Mouse (Mus musculus) neural tube, embryonic 15.5 days (tissue): ENCODE measurements around the gene Slc25a51. TPM values are rescaled to one million over a fixed set of nuclear protein-coding genes. Genes with fewer than 3 reads are reported as not detected.

ENCODE experiments used
- ATAC-seq: fragments of 200-750 bp; cut with Nextera tagmentation; 2 replicates; pipeline ENCODE4 v1.8.0; 2017; ENCODE audit warnings: mild to moderate bottlenecking, moderate TSS enrichment, moderate library complexity; ENCODE audit not compliant: low FRiP score
- H3K27ac ChIP-seq: fragments of 300-500 bp; sonication (generic); replicated peaks from 2 replicates; pipeline ENCODE4 v1.5.1; 2015; ENCODE audit warnings: mild to moderate bottlenecking, inconsistent platforms
- H3K27me3 ChIP-seq: fragments of 300-500 bp; sonication (generic); replicated peaks from 2 replicates; pipeline ENCODE4 v1.6.1; 2015; ENCODE audit warnings: inconsistent platforms
- H3K36me3 ChIP-seq: fragments of 300-500 bp; sonication (generic); 2 replicates; pipeline ENCODE4 v1.6.1; 2015; ENCODE audit warnings: inconsistent platforms
- H3K4me1 ChIP-seq: fragments of 300-500 bp; sonication (generic); 2 replicates; pipeline ENCODE4 v1.6.1; 2015; ENCODE audit warnings: inconsistent platforms
- H3K4me2 ChIP-seq: fragments of 300-500 bp; sonication (generic); 2 replicates; pipeline ENCODE4 v1.6.1; 2015; ENCODE audit warnings: inconsistent platforms, mild to moderate bottlenecking, moderate library complexity
- H3K4me3 ChIP-seq: fragments of 300-500 bp; sonication (generic); replicated peaks from 2 replicates; pipeline ENCODE4 v1.5.1; 2015; ENCODE audit warnings: mild to moderate bottlenecking, inconsistent platforms
- H3K9ac ChIP-seq: fragments of 300-500 bp; sonication (generic); replicated peaks from 2 replicates; pipeline ENCODE4 v1.6.1; 2015; ENCODE audit warnings: mild to moderate bottlenecking, inconsistent platforms
- H3K9me3 ChIP-seq: fragments of 300-500 bp; sonication (generic); replicated peaks from 2 replicates; pipeline ENCODE4 v1.6.1; 2016; ENCODE audit warnings: inconsistent platforms
- WGBS: fragments of 180-500 bp; shearing (Covaris S2); methylation state at CpG from one replicate; pipeline ENCODE4 v1.1.7; 2015; ENCODE audit warnings: mixed read lengths; 5-methylcytosine and 5-hydroxymethylcytosine counted together
- polyA plus RNA-seq: library from polyadenylated mRNA; unstranded; fragments of >200 nt; fragmentation: Nextera tagmentation; extraction: Ambion mirVana; gene quantifications from 2 replicates; pipeline ENCODE4 v1.2.1, GENCODE M21; 2015

Gene Slc25a51
- polyA plus RNA-seq: 68.1 and 69.1 TPM in 2 replicates

GRCm38 (mm10) chr4:45408427-45409132 is at the start of gene Slc25a51:
Gene Slc25a51, minus strand, starts transcription at chr4:45408766.
- H3K27me3 ChIP-seq: no peaks in the 10 kb centered on the region
- H3K27ac ChIP-seq: peak within 1 kb of the TSS; percentile 96
- peak within 1 kb of the TSS; percentile 97 for H3K4me3 ChIP-seq
- H3K4me2 ChIP-seq: peak within 1 kb of the TSS; percentile 90
- H3K9ac ChIP-seq: peak within 1 kb of the TSS; percentile 99
- peak; percentile 97 for ATAC-seq
- peaks cover 7% of the 10 kb centered on the region for H3K36me3 ChIP-seq
- H3K9me3 ChIP-seq: no peaks in the 10 kb centered on the region
- WGBS: under 1% methylated on average over 65 of the region's 67 CpGs
- peaks cover 30% of the 10 kb centered on the region for H3K4me1 ChIP-seq

- no peak overlapping the region for H3K27ac ChIP-seq
- no peak overlapping the region for H3K4me3 ChIP-seq
- H3K9ac ChIP-seq: no peak overlapping the region
- no peak overlapping the region for H3K4me2 ChIP-seq
- ATAC-seq: no peak
- no peaks in the 10 kb centered on the region for H3K9me3 ChIP-seq
- WGBS: 91% methylated on average over 2 of the region's 2 CpGs
- H3K27me3 ChIP-seq: no peaks in the 10 kb centered on the region
- no peaks in the 10 kb centered on the region for H3K36me3 ChIP-seq
- peaks cover 19% of the 10 kb centered on the region for H3K4me1 ChIP-seq
These were observed 49.0 kb upstream of the Slc25a51 start for GRCm38 (mm10) chr4:45457543-45457942.

DNA sequence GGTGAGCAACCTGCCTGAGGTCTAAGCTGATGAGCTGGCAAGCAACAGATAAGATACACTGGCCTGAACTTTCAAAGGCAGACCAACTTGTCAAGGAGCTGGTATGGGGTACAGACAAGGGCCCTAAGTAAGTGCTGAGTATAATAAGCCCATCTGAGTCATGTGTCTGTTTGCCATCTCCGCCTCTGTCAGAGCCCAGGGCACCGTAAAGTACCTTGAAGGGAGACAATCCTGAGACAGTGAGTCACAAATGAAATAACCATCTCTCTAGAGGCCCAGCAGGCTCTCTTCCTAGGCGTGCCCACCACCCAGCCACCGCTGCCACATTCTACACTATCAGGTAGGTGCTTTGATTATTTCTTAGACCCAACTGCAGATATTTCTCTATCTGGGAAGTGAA is 46.4 kb upstream of the Slc25a51 start:
- Histone ChIP-seq H3K27me3 (no peaks in the 10 kb centered on the region), H3K4me3 (no peak overlapping the region), H3K27ac (no peak overlapping the region), H3K4me2 (no peak overlapping the region), H3K9me3 (no peaks in the 10 kb centered on the region), H3K9ac (no peak overlapping the region), H3K4me1 (peaks cover 25% of the 10 kb centered on the region), H3K36me3 (no peaks in the 10 kb centered on the region)
- no peak for ATAC-seq
- WGBS: 84% methylated on average over 4 of the region's 4 CpGs

GRCm38 (mm10) chr4:45453271-45453851 is 44.8 kb upstream of the Slc25a51 start:
- Histone ChIP-seq H3K4me1 (peaks cover 38% of the 10 kb centered on the region), H3K4me2 (no peak overlapping the region), H3K4me3 (no peak overlapping the region), H3K27me3 (no peaks in the 10 kb centered on the region), H3K27ac (0 out of 2 replicates have a peak overlapping the region, but pooled peaks have one; percentile 15), H3K36me3 (no peaks in the 10 kb centered on the region), H3K9me3 (no peaks in the 10 kb centered on the region), H3K9ac (no peak overlapping the region; the same call in 1 of the 2 replicates)
- ATAC-seq: no peak
- WGBS: 54% methylated on average over 3 of the region's 3 CpGs

DNA sequence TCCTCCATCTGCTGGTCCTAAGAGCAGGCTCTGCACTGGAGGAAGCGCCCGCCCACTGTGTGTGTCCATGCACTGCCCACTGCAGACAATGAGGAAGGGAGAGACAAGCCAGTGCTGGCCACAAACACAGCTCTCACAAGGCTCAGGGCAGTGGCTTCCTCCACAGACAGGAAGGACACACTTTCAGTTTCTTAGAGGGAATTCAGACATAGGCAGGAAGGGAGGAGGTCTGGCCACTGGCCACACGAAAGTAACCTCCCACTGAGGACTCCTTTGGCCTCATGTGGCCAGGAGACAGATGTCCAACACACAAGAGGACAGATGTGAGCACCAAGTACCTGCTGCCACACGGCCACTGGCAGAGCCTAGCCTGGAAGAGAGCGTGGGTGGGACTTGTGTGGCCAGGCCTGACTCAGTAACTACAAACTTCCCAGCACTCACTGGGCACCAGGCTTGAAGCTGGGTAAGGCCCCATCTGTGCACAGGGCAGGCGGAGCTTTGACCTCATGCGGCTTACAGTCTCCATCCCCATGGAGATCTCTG is 44.1 kb upstream of the Slc25a51 start:
- Histone ChIP-seq H3K36me3 (no peaks in the 10 kb centered on the region), H3K4me3 (no peak overlapping the region), H3K9ac (no peak overlapping the region), H3K27ac (0 out of 2 replicates have a peak overlapping the region, but pooled peaks have one; percentile 15), H3K27me3 (no peaks in the 10 kb centered on the region), H3K9me3 (no peaks in the 10 kb centered on the region), H3K4me2 (no peak overlapping the region), H3K4me1 (peaks cover 38% of the 10 kb centered on the region)
- ATAC-seq: 0 out of 2 replicates have a peak, but pooled peaks have one; percentile 2
- WGBS: 61% methylated on average over 7 of the region's 7 CpGs

GRCm38 (mm10) chr4:45449012-45449411 is 40.4 kb upstream of the Slc25a51 start:
- Histone ChIP-seq H3K9ac (no peak overlapping the region), H3K4me3 (no peak overlapping the region), H3K36me3 (peaks cover 6% of the 10 kb centered on the region; the same call in 1 of the 2 replicates), H3K9me3 (no peaks in the 10 kb centered on the region), H3K4me1 (peaks cover 36% of the 10 kb centered on the region), H3K4me2 (no peak overlapping the region), H3K27ac (no peak overlapping the region), H3K27me3 (no peaks in the 10 kb centered on the region)
- WGBS: 45% methylated on average over 5 of the region's 5 CpGs
- no peak for ATAC-seq

- Histone ChIP-seq H3K9ac (no peak overlapping the region), H3K4me1 (peaks cover 31% of the 10 kb centered on the region), H3K4me2 (no peak overlapping the region), H3K27ac (no peak overlapping the region), H3K4me3 (no peak overlapping the region), H3K27me3 (no peaks in the 10 kb centered on the region), H3K36me3 (peaks cover 7% of the 10 kb centered on the region; the same call in 1 of the 2 replicates), H3K9me3 (no peaks in the 10 kb centered on the region)
- ATAC-seq: no peak
- WGBS: 92% methylated on average over 7 of the region's 7 CpGs
These were observed 39.9 kb upstream of the Slc25a51 start for GRCm38 (mm10) chr4:45448481-45448880.

DNA sequence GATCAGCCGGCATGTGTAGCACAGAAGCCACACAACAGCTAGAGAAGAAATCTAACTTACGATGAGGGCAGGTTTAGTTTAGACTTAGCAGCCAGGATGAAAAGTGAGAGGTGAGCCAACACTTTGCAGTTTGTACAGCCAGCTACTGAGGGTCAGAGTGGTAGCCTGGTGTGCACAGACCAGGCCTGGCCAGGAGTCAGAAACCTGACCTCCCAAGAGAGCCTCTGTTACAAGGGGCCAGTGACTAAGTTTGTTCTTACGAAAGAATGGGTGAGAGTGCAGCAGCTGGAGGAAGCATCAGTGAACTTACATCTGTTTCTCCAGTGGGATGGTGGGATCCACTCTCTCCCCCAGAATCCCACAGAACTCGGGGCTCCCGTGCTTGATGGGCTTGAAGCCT is 38.6 kb upstream of the Slc25a51 start:
- H3K9me3 ChIP-seq: no peaks in the 10 kb centered on the region
- no peak for ATAC-seq
- H3K4me1 ChIP-seq: peaks cover 19% of the 10 kb centered on the region
- H3K27me3 ChIP-seq: no peaks in the 10 kb centered on the region
- H3K36me3 ChIP-seq: peaks cover 9% of the 10 kb centered on the region; the same call in 1 of the 2 replicates
- no peak overlapping the region for H3K4me2 ChIP-seq
- WGBS: 96% methylated on average over 5 of the region's 5 CpGs
- no peak overlapping the region for H3K4me3 ChIP-seq
- H3K9ac ChIP-seq: no peak overlapping the region
- no peak overlapping the region for H3K27ac ChIP-seq

- Histone ChIP-seq H3K27ac (no peak overlapping the region), H3K9ac (no peak overlapping the region), H3K4me2 (no peak overlapping the region), H3K27me3 (no peaks in the 10 kb centered on the region), H3K4me1 (peaks cover 16% of the 10 kb centered on the region), H3K36me3 (peaks cover 9% of the 10 kb centered on the region; the same call in 1 of the 2 replicates), H3K4me3 (no peak overlapping the region), H3K9me3 (no peaks in the 10 kb centered on the region)
- WGBS: 60% methylated on average over 3 of the region's 3 CpGs
- no peak for ATAC-seq
These were observed 36.7 kb upstream of the Slc25a51 start for GRCm38 (mm10) chr4:45445235-45445634.

DNA sequence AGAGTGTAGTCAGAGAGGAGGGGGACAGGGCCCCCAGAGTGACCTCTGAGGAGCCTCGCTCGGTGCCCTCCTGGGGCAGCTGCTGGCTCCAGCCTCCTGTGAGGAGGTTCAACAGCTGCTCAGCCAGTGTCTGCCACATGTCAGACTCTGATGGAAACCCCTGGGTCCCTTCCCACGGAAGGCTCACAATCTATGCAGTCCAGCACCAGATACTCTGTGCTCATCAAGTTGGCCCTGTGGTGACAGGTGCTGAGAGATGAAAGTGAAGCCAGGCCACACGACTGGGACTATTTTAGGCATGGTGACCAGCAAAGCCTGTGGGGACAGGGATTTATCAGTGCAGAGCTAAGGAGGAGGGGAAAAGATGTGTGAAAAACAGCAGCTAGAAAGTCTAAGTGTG is 36.2 kb upstream of the Slc25a51 start:
- WGBS: 67% methylated on average over 4 of the region's 4 CpGs
- Histone ChIP-seq H3K27me3 (no peaks in the 10 kb centered on the region), H3K9ac (no peak overlapping the region), H3K9me3 (no peaks in the 10 kb centered on the region), H3K4me2 (no peak overlapping the region), H3K4me3 (no peak overlapping the region), H3K27ac (no peak overlapping the region), H3K4me1 (peaks cover 13% of the 10 kb centered on the region), H3K36me3 (peaks cover 9% of the 10 kb centered on the region; the same call in 1 of the 2 replicates)
- no peak for ATAC-seq

DNA sequence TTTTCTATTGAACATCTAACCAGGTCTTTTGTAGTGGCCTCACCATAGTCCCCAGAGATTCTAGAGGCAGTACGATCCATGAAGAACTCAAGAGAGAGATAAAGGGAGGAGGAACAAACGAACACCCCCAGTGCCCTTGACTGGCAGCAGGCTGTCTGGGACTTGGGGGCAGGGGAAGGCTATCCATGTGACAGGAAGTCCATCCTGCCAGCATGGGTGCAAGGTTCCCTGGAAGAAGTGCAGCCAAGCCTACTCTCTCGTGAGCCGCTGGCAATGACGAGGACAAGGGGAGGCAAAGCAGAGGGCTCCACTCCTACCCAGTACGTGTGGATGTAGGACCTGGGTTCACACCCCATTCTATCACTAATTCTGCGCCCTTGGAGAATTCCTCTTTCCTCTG is 35.1 kb upstream of the Slc25a51 start:
- Histone ChIP-seq H3K9ac (no peak overlapping the region), H3K4me3 (no peak overlapping the region), H3K27me3 (no peaks in the 10 kb centered on the region), H3K9me3 (no peaks in the 10 kb centered on the region), H3K36me3 (peaks cover 9% of the 10 kb centered on the region; the same call in 1 of the 2 replicates), H3K4me2 (no peak overlapping the region), H3K27ac (no peak overlapping the region), H3K4me1 (peaks cover 14% of the 10 kb centered on the region)
- ATAC-seq: no peak
- WGBS: 86% methylated on average over 7 of the region's 7 CpGs

DNA sequence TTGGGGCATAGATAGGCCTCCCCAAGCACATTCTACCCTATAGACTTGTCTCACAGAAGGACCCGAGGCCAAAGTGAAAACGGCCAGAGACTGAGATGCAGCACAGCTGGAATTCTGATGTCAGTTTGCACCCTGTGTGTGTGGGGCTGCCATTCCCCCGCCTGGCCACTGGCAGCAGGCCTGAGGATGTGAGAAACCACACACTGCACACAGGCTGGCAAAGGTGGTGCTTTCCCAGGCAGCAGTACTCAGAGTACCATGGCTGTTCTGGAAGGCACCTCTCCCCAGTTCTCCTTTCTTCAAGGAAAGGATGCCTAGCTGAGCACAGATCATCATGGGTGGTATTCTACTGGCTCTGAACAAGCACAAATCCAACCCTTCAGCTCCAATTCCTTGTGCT is 33.7 kb upstream of the Slc25a51 start:
- no peaks in the 10 kb centered on the region for H3K9me3 ChIP-seq
- H3K27ac ChIP-seq: no peak overlapping the region
- H3K27me3 ChIP-seq: no peaks in the 10 kb centered on the region
- H3K4me2 ChIP-seq: no peak overlapping the region
- H3K4me3 ChIP-seq: no peak overlapping the region
- ATAC-seq: no peak
- H3K9ac ChIP-seq: no peak overlapping the region
- peaks cover 9% of the 10 kb centered on the region; the same call in 1 of the 2 replicates for H3K36me3 ChIP-seq
- peaks cover 20% of the 10 kb centered on the region for H3K4me1 ChIP-seq
- WGBS: 77% methylated on average over 3 of the region's 3 CpGs
